Mouse (Mus musculus): ENCODE measurements around the gene 6820408C15Rik.

The 6820408C15Rik gene

GRCm38 (mm10) chr2:152415287-152415686 lies at the start of gene 6820408C15Rik:
TSS of gene 6820408C15Rik (plus strand) at chr2:152415587.
- DNase-seq (ENCODE audit: low read depth): no peak

GRCm38 (mm10) chr2:152367917-152368316 lies 47.5 kb upstream of the 6820408C15Rik start:
- no peak for DNase-seq (ENCODE audit: low read depth)

GRCm38 (mm10) chr2:152368532-152369140 lies 46.8 kb upstream of the 6820408C15Rik start:
- DNase-seq (ENCODE audit: low read depth): no peak

GRCm38 (mm10) chr2:152372104-152372503 lies 43.3 kb upstream of the 6820408C15Rik start:
- no peak for DNase-seq (ENCODE audit: low read depth)

GRCm38 (mm10) chr2:152372661-152373060 lies 42.7 kb upstream of the 6820408C15Rik start:
- no peak for DNase-seq (ENCODE audit: low read depth)

- DNase-seq (ENCODE audit: low read depth): no peak
These were observed 41.8 kb upstream of the 6820408C15Rik start for GRCm38 (mm10) chr2:152373547-152373946.

- DNase-seq (ENCODE audit: low read depth): no peak
These were observed 39.6 kb upstream of the 6820408C15Rik start for GRCm38 (mm10) chr2:152375652-152376344.

- no peak for DNase-seq (ENCODE audit: low read depth)
These were observed 39.0 kb upstream of the 6820408C15Rik start, which contains the start of gene Nrsn2 for GRCm38 (mm10) chr2:152376345-152376741. TSS of gene Nrsn2 (minus strand) at chr2:152376638.

- no peak for DNase-seq (ENCODE audit: low read depth)
These were observed 31.2 kb upstream of the 6820408C15Rik start for GRCm38 (mm10) chr2:152384191-152384590.

- no peak for DNase-seq (ENCODE audit: low read depth)
These were observed 22.6 kb upstream of the 6820408C15Rik start for GRCm38 (mm10) chr2:152392786-152393185.

GRCm38 (mm10) chr2:152393225-152394017 lies 22.0 kb upstream of the 6820408C15Rik start:
- DNase-seq (ENCODE audit: low read depth): no peak

GRCm38 (mm10) chr2:152395271-152395920 lies 20.0 kb upstream of the 6820408C15Rik start:
- DNase-seq (ENCODE audit: low read depth): no peak

- peak; percentile 76 for DNase-seq (ENCODE audit: low read depth)
These were observed 19.0 kb upstream of the 6820408C15Rik start for GRCm38 (mm10) chr2:152396110-152397003.

GRCm38 (mm10) chr2:152397004-152397589 lies 18.3 kb upstream of the 6820408C15Rik start:
- DNase-seq (ENCODE audit: low read depth): no peak

- no peak for DNase-seq (ENCODE audit: low read depth)
These were observed 17.5 kb upstream of the 6820408C15Rik start, which contains the start of gene Sox12 for GRCm38 (mm10) chr2:152397680-152398435. TSS of gene Sox12 (minus strand) at chr2:152398063.

GRCm38 (mm10) chr2:152398691-152399090 lies 16.7 kb upstream of the 6820408C15Rik start:
- no peak for DNase-seq (ENCODE audit: low read depth)

GRCm38 (mm10) chr2:152399122-152399542 lies 16.3 kb upstream of the 6820408C15Rik start:
- DNase-seq (ENCODE audit: low read depth): no peak

- peak; percentile 87 for DNase-seq (ENCODE audit: low read depth)
These were observed 9.3 kb upstream of the 6820408C15Rik start for GRCm38 (mm10) chr2:152406126-152406525.

- no peak for DNase-seq (ENCODE audit: low read depth)
These were observed 5.6 kb upstream of the 6820408C15Rik start for GRCm38 (mm10) chr2:152409781-152410180.

GRCm38 (mm10) chr2:152410971-152411371 lies 4.4 kb upstream of the 6820408C15Rik start:
- no peak for DNase-seq (ENCODE audit: low read depth)

All from fibroblast of lung, adult 2 months (primary cell).